Mouse (Mus musculus): ENCODE measurements around the gene Dpp10.

GRCm38 (mm10) chr1:124041559-124041958 lies 3.8 kb downstream of the Dpp10 start:
- TF ChIP-seq CTCF (IDR thresholded peaks at IDR 0.05; ENCODE audit: low read depth, low read length), result no peak
- no peak for TF ChIP-seq GATA1 (IDR thresholded peaks at IDR 0.05; ENCODE audit: borderline replicate concordance, low read length)
- no peak for TF ChIP-seq TAL1 (conservative IDR thresholded peaks at IDR 0.05; ENCODE audit: low read depth, low read length)
- TF ChIP-seq GATA2 (IDR thresholded peaks at IDR 0.05; ENCODE audit: borderline replicate concordance, low read depth, low read length), result no peak
- TF ChIP-seq POLR2AphosphoS5 (IDR thresholded peaks at IDR 0.05; ENCODE audit: insufficient replicate concordance, low read depth, low read length), result no peak
